Mouse (Mus musculus): ENCODE results near the gene Ano4. TPM values are rescaled to one million over a fixed set of nuclear protein-coding genes. Genes with fewer than 3 reads are reported as not detected.

Gene Ano4
- not detected for polyA plus RNA-seq (2017; shearing (Covaris generic))

GRCm38 (mm10) chr10:89344491-89345195, at the start of gene Ano4:
Ano4 (minus strand) TSS chr10:89344762.

Other genes with a start within 250 kb of the Ano4 start
- 1.8 TPM for gene Gas2l3, start 99.2 kb upstream of the Ano4 start, polyA plus RNA-seq (2017; shearing (Covaris generic))
- gene Nr1h4, start 188.8 kb upstream of the Ano4 start, polyA plus RNA-seq (2017; shearing (Covaris generic)), result not detected